Mouse (Mus musculus) layer of hippocampus, adult 18-20 months (tissue): Measurements from ENCODE around the gene Ibtk. TPM values are rescaled to one million over a fixed set of nuclear protein-coding genes. Genes with fewer than 3 reads are reported as not detected.
"Not testable (repeated sequence)": the region's sequence is repeated elsewhere in the genome, so short reads cannot be mapped to it uniquely, and the experiment has no call there.

Experiments
- DNase-seq, 2 experiments: peaks; one replicate each; pipeline ENCODE4 v3.0.0; 2022; ENCODE audit warnings: low spot score in 2 of 2
- long read RNA-seq: library from polyadenylated mRNA; stranded (forward); transcript quantifications from one replicate; pipeline ENCODE4 v2.0.0, GENCODE M21; 2021
- total RNA-seq, 2 experiments: library from RNA; stranded (reverse); gene quantifications; 2 replicates each; pipeline ENCODE4 v1.2.3; 2021

Gene Ibtk
- total RNA-seq: 10 to 100 TPM; 21.8 to 22.9 TPM
- long read RNA-seq, full-length matches to known transcripts: 6 of 14 reads
- long read RNA-seq, partial matches to known transcripts: 2 of 14 reads
- long read RNA-seq, other reads (novel, unspliced or antisense): 6 of 14 reads

DNA sequence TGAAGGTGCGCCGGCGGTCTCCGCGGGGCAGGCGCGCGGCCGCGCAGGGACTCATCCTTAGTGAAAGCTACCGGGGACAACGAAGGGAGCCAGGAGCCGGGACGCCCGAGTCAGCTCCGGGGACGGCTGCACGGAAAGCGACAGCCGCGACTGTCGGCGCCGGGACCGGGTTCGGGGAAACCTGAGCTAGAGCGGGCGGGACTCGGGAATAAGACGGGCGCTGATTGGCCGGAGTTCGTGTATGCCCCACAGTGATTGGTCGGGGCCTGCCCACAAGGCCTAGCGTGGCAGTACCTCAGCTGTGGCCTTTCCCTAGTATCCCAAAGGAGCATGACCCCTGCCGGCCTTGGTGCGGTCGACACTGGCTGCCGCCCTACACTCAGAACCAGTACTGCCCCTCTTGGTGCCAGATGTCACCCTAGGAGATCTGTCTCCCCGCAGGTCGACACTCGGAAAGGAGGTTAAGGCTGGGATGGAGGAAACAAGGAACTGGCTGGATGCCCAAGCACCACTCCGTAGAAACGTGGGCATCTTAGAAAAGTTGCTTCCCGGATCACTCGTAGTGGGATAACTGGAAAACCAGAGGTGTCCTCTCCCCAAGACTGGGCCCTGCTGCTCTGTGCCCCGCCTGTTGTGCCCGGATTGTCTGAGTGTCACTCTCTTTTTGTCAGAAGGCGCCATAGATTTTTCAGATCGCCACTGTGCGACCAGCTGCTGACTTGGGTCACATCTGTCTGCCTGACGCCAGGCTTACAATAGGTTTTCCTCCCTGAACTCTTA is at the start of gene Ibtk:
Gene Ibtk (minus strand): TSS at position 193 of the 780 bp plus-strand sequence.
- peak; percentile 96 to 100 for DNase-seq

GRCm38 (mm10) chr9:85791521-85791920 is 42.4 kb upstream of the Ibtk start:
- not testable (repeated sequence) for DNase-seq

GRCm38 (mm10) chr9:85780249-85780648 is 31.1 kb upstream of the Ibtk start:
- DNase-seq: no peak

DNA sequence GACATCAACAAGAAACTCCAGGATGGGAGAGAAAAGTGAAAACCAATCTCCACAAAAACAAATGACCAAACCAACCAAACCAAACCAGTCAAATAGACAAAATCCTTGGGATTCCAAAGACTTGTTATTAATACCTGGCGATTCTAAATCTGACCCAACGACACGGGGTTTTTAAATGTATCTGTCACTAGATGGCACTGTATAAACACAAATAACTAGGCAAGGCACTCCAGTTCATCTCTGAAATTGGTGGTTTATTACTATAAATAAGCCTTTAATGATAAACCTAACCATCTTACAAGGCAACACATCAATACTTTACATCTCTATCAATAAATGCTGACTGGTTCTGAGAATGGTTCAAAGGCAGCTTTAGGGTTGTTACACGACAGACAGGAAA is 30.3 kb upstream of the Ibtk start:
- peak in 1 of 2 experiments; percentile 44 for DNase-seq

DNA sequence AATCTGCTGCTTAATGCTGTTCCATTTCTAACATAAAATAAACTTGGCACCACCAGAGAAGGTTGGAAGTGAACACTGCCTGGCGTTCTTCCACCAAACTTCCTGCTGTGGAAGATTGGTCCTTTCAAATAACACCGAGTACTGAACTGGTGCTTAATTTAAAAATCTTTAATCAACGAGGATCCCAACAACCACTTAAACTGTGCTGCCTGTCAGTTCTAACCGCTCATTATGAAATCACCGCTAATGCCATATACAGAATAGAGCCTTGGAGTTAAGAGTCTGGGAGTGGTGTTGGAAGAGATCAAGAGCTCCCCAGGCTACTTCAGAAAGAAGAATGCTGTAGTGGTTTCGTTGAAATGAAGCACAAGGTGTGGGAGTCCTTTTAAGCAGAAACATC is 28.4 kb upstream of the Ibtk start:
- DNase-seq: peak; percentile 18 to 32

GRCm38 (mm10) chr9:85772280-85772679 is 23.1 kb upstream of the Ibtk start:
- no peak for DNase-seq

DNA sequence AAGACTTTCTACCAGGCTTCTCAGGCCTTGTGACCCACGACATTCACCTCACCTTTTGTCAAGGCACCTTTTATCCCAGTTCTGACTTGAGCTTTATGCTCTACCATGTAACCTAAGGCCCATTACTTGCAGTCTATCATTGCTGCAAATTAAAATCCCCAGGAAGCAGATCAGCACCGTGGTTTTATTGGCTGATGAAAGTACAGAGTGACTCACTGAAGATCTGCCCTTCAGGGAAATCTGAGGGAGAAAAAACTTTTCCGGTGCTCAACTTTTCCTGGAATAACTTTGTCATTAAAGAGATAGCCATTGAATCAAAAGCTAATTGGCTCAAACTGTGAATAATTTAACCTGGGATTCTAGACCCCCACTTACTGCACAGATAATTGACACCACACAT is 22.3 kb upstream of the Ibtk start:
- no peak for DNase-seq

DNA sequence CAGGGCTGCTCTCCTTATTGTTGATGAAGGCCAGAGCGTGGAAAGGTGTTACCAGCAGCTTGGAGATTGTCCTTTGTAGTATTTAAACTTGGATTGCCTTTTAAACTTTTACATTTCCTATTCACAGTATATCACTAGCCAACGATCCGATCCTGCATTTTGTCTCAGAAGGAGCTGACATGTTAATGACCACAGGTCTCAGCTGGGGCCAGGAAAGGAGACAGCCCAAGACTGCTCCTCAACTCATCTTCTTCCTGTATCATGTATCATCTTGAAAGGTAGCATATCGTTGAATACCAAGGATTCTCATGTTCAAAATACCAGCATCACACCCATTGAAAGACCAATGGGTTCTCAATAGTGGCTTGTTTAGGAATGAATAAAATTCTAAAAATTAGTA is 21.2 kb upstream of the Ibtk start:
- no peak for DNase-seq

- no peak for DNase-seq
Measured at GRCm38 (mm10) chr9:85769057-85769789, 20.1 kb upstream of the Ibtk start.

- no peak for DNase-seq
Measured at GRCm38 (mm10) chr9:85767255-85767654, 18.1 kb upstream of the Ibtk start.

GRCm38 (mm10) chr9:85762476-85762875 is 13.3 kb upstream of the Ibtk start:
- DNase-seq: no peak

GRCm38 (mm10) chr9:85750797-85751196 is 1.7 kb upstream of the Ibtk start:
- no peak for DNase-seq

- DNase-seq: no peak
Measured at GRCm38 (mm10) chr9:85749922-85750509, 882 bp upstream of the Ibtk start.

- DNase-seq: peak in 1 of 2 experiments; percentile 78
Measured at GRCm38 (mm10) chr9:85748204-85749141, 661 bp downstream of the Ibtk start.

DNA sequence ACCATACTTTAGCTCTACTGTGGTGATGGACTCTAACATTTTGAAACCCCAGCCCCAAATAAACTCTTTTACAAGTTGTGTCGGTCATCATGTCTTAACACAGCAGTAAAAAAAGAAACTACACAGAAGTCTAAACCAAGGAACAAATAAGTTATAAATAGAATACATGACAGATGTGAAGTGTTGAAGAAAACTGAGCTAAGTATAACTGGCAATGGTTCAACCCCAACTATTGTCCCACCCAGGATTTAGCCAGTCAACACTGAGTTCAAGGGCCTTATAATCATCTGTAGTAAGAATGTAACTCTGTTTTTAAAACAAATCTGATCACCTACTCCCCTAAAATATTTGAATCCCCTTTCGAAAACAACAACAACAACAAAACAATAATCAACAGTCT is 3.6 kb downstream of the Ibtk start:
- no peak for DNase-seq

- no peak for DNase-seq
Measured at GRCm38 (mm10) chr9:85743358-85743757, 5.8 kb downstream of the Ibtk start.

GRCm38 (mm10) chr9:85742107-85742506 is 7.0 kb downstream of the Ibtk start:
- DNase-seq: no peak

- no peak for DNase-seq
Measured at GRCm38 (mm10) chr9:85739279-85739678, 9.9 kb downstream of the Ibtk start.

- no peak for DNase-seq
Measured at GRCm38 (mm10) chr9:85734821-85735220, 14.3 kb downstream of the Ibtk start.

DNA sequence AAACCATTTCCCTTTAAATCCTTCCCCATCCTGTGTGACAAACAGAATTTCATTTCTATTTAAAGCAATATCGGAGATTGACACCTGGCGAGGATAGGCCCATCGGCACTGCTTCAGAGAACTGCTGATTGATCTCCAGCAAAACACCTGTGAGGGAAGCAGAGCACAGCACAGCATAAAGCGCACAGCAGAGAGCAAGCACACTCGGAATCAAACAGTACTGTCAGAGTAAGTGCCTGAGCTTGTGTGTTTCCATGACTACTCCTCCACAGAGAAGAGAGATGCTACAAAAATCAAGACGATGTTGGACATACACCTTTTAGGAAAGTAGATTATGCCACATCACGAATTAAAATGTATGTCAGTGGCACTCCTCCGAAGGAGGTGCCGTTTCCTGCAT is 25.1 kb downstream of the Ibtk start:
- no peak for DNase-seq

DNA sequence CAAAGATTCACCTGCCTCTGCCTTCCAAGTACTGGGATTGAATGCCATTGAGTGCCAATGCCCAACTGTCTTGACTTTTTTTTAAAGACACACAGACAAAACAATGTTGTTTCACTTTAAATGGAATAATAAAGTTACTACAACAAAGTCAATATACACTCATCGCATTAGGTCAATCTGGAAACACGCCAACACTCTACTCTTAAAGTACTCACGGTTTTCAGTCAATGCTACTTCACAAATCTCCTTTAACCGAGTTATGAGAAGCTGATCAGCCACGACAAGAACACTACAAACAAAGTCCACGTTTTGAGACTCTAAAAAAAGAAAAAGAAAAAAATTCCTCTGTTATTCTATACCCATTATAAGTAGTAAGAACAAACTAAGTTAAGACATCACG is 31.8 kb downstream of the Ibtk start:
- no peak for DNase-seq
